Comparison of ENCODE assay signal across 27 mouse cellular contexts in genomic region chr17:45799725-45800124, GRCm38 (mm10).
"Had no signal": no experiment of that assay in that cellular context is flagged by ENCODE, and none has a peak within 500 bp of the region (broad histone marks: within the 10 kb centered on the region; RNA-seq: fewer than 3 reads in every experiment).

No protein-coding gene starts in this region.

- H3K4me2 ChIP-seq: limb, embryonic 12.5 days; limb, embryonic 13.5 days; limb, embryonic 15.5 days; liver, embryonic 12.5 days; liver, embryonic 13.5 days; liver, embryonic 15.5 days; lung, embryonic 14.5 days; lung, embryonic 15.5 days; midbrain, embryonic 11.5 days; midbrain, embryonic 12.5 days; midbrain, embryonic 13.5 days; midbrain, embryonic 15.5 days; neural tube, embryonic 12.5 days had no signal

- H3K9me3 ChIP-seq: limb, embryonic 10.5 days; limb, embryonic 15.5 days; liver, embryonic 13.5 days; liver, embryonic 15.5 days; lung, embryonic 15.5 days; midbrain, embryonic 12.5 days; midbrain, embryonic 13.5 days; midbrain, embryonic 15.5 days had no signal

- H3K4me1 ChIP-seq: limb, embryonic 12.5 days; liver, embryonic 12.5 days; liver, embryonic 13.5 days; liver, embryonic 15.5 days; midbrain, embryonic 15.5 days; neural tube, embryonic 12.5 days had no signal

- H3K4me3 ChIP-seq: left cerebral cortex, adult 2 months; limb, embryonic 10.5 days; limb, embryonic 12.5 days; limb, embryonic 13.5 days; limb, embryonic 15.5 days; liver, embryonic 12.5 days; liver, embryonic 13.5 days; liver, embryonic 15.5 days; lung, embryonic 15.5 days; midbrain, embryonic 10.5 days; midbrain, embryonic 12.5 days; midbrain, embryonic 13.5 days; midbrain, embryonic 15.5 days; myocyte; neural tube, embryonic 12.5 days had no signal

- H3K9ac ChIP-seq: limb, embryonic 12.5 days; limb, embryonic 13.5 days; limb, embryonic 15.5 days; liver, embryonic 12.5 days; liver, embryonic 13.5 days; liver, embryonic 14.5 days; liver, embryonic 15.5 days; lung, embryonic 14.5 days; lung, embryonic 15.5 days; midbrain, embryonic 12.5 days; midbrain, embryonic 13.5 days; midbrain, embryonic 15.5 days; neural tube, embryonic 12.5 days had no signal

- DNase-seq: left cerebral cortex, postnatal 4 days; liver, embryonic 13.5 days; lung, adult 18-20 months; lung, adult 2 months; lung, embryonic 14.5 days; lung, postnatal 10 days; lung, postnatal 14 days; lung, postnatal 36 days; midbrain, embryonic 14.5 days had no signal

- ATAC-seq: liver, embryonic 12.5 days; midbrain, embryonic 13.5 days; midbrain, embryonic 15.5 days; midbrain, embryonic 16.5 days had no signal

- H3K36me3 ChIP-seq: limb, embryonic 10.5 days; limb, embryonic 12.5 days; limb, embryonic 13.5 days; limb, embryonic 15.5 days; liver, embryonic 12.5 days; liver, embryonic 13.5 days; liver, embryonic 15.5 days; lung, embryonic 15.5 days; midbrain, embryonic 10.5 days; midbrain, embryonic 12.5 days; midbrain, embryonic 13.5 days; midbrain, embryonic 15.5 days; neural tube, embryonic 12.5 days had no signal

- H3K27ac ChIP-seq: left cerebral cortex, adult 2 months; limb, embryonic 10.5 days; limb, embryonic 12.5 days; limb, embryonic 13.5 days; limb, embryonic 15.5 days; liver, embryonic 12.5 days; liver, embryonic 13.5 days; liver, embryonic 14.5 days; liver, embryonic 15.5 days; lung, embryonic 15.5 days; macrophage; midbrain, embryonic 10.5 days; midbrain, embryonic 12.5 days; midbrain, embryonic 13.5 days; midbrain, embryonic 15.5 days; neural tube, embryonic 12.5 days had no signal
